Mouse (Mus musculus) embryonic facial prominence, embryonic 13.5 days (tissue): Measurements from ENCODE around the gene Elf1. TPM values are rescaled to one million over a fixed set of nuclear protein-coding genes. Genes with fewer than 3 reads are reported as not detected.

Source experiments
- ATAC-seq: fragments of 200-750 bp; cut with Nextera tagmentation; 2 replicates; pipeline ENCODE4 v1.8.0; 2017; ENCODE audit warnings: low read depth; ENCODE audit not compliant: insufficient number of reproducible peaks, insufficient read depth, low FRiP score, low TSS enrichment
- H3K27ac ChIP-seq: fragments of 300-500 bp; sonication (generic); 2 replicates; pipeline ENCODE4 v1.5.1; 2015; ENCODE audit warnings: moderate library complexity, mild to moderate bottlenecking, inconsistent platforms
- H3K27me3 ChIP-seq: fragments of 300-500 bp; sonication (generic); 2 replicates; pipeline ENCODE4 v1.6.1; 2015; ENCODE audit warnings: mild to moderate bottlenecking, inconsistent platforms
- H3K36me3 ChIP-seq: fragments of 300-500 bp; sonication (generic); 2 replicates; pipeline ENCODE4 v1.6.1; 2015; ENCODE audit warnings: mild to moderate bottlenecking, inconsistent platforms
- H3K4me1 ChIP-seq: fragments of 300-500 bp; sonication (generic); 2 replicates; pipeline ENCODE4 v1.6.1; 2015; ENCODE audit warnings: inconsistent platforms
- H3K4me2 ChIP-seq: fragments of 300-500 bp; sonication (generic); 2 replicates; pipeline ENCODE4 v1.6.1; 2015; ENCODE audit warnings: moderate library complexity, mild to moderate bottlenecking, inconsistent platforms
- H3K4me3 ChIP-seq: fragments of 300-500 bp; sonication (generic); 2 replicates; pipeline ENCODE4 v1.5.1; 2015; ENCODE audit warnings: mild to moderate bottlenecking, inconsistent platforms
- H3K9ac ChIP-seq: fragments of 300-500 bp; sonication (generic); 2 replicates; pipeline ENCODE4 v1.6.1; 2015; ENCODE audit warnings: mild to moderate bottlenecking, inconsistent platforms
- H3K9me3 ChIP-seq: fragments of 300-500 bp; sonication (generic); 2 replicates; pipeline ENCODE4 v1.6.1; 2016; ENCODE audit warnings: inconsistent platforms
- WGBS: fragments of 180-500 bp; shearing (Covaris S2); methylation state at CpG from one replicate; pipeline ENCODE4 v1.1.7; 2015; ENCODE audit warnings: mixed read lengths; 5-methylcytosine and 5-hydroxymethylcytosine counted together
- polyA plus RNA-seq: library from polyadenylated mRNA; unstranded; fragments of >200 nt; fragmentation: Nextera tagmentation; extraction: Ambion mirVana; gene quantifications from 2 replicates; pipeline ENCODE4 v1.2.1, GENCODE M21; 2015

Gene Elf1
- polyA plus RNA-seq, 1 experiment from 2014 or later = 13.1 TPM

DNA sequence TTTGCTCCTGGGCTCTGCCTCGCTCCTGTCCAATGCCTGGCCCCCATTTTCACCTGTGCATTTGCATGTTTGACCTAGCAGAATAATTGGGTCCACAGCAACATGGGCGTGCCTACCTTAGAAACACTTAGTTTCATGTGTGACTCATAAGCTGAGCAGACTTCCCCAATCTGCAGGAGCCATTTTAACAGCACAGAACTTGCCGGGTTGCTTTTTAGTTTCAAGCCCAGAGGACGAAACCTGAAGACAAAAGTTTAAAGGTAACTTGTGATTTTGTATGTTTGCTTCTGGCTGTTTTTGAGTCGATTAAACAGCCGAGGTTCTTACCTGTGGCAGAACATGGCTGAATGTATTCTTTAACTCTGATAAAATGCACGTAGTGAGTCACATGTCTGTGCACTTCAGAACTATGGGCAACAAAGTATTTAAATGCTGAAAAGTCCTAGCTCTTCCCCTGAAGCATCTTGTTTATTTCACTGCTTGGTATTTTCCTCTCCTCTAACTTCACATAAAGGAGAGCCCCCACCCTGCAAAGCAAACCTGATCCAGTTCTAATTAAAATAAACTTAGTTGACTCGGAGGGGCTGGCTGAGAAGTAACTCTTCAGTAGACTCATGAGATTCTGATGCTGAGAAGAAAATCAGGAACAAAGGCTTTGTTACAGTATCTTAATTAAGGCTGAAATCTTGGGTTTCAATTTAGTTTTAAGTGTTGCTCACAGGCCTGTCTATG, 34.7 kb downstream of the Elf1 start:
- H3K4me1 ChIP-seq = peaks cover 16% of the 10 kb centered on the region
- no peak for ATAC-seq
- H3K9me3 ChIP-seq = no peaks in the 10 kb centered on the region
- WGBS = 57% methylated on average over 8 of the region's 8 CpGs
- no peaks in the 10 kb centered on the region for H3K27me3 ChIP-seq
- no peaks in the 10 kb centered on the region for H3K36me3 ChIP-seq
- peak overlapping the region; percentile 28 for H3K4me2 ChIP-seq
- H3K27ac ChIP-seq = peak overlapping the region; percentile 72
- H3K4me3 ChIP-seq = peak overlapping the region; percentile 16
- H3K9ac ChIP-seq = no peak overlapping the region

DNA sequence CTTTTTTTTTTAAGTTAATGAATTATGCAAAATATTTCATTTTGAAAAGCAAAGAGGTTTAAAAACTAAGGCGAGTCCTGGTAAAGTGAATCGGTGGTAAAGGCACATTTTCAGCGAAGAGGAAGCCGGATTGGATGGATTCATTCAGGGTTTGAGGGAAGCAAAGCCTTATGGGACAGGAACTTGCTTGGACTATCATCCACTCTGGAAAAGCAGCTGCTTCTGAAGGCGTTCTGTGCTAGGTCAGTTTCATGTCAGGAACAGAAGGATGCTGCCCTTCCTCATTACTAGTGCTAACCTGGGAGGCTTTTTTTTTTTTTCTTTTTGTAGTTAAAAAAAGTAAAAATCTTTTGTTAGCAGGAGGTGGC, 35.2 kb downstream of the Elf1 start:
- H3K9ac ChIP-seq = no peak overlapping the region
- H3K4me2 ChIP-seq = peak overlapping the region; percentile 28; the same call in 1 of the 2 replicates
- 75% methylated on average over 5 of the region's 5 CpGs for WGBS
- no peaks in the 10 kb centered on the region for H3K27me3 ChIP-seq
- peaks cover 13% of the 10 kb centered on the region for H3K4me1 ChIP-seq
- no peaks in the 10 kb centered on the region for H3K9me3 ChIP-seq
- H3K27ac ChIP-seq = 0 out of 2 replicates have a peak overlapping the region, but pooled peaks have one; percentile 72
- no peaks in the 10 kb centered on the region for H3K36me3 ChIP-seq
- no peak overlapping the region for H3K4me3 ChIP-seq
- no peak for ATAC-seq

DNA sequence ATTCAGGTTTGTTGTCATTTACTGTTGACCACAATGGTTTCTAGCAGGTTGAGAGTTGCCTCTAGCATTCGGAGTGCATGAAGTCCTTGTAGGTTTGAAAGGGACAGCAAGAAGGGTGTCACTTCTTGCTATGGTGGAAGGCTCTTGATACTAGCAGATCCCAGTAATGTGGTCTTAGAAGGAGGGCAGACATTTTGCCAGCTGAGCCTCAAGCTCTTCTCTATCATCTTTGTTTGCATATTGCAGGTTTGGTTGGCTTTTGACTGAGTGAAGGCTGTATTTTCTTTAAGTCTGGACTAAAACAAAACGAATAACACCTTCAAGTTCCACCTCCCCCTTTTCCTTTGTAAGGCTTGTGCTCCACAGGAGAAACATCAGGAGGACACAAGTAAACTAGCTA, 35.8 kb downstream of the Elf1 start:
- Histone ChIP-seq H3K27ac (no peak overlapping the region), H3K9ac (no peak overlapping the region), H3K36me3 (no peaks in the 10 kb centered on the region), H3K4me2 (0 out of 2 replicates have a peak overlapping the region, but pooled peaks have one; percentile 5), H3K27me3 (no peaks in the 10 kb centered on the region), H3K4me3 (no peak overlapping the region), H3K4me1 (peaks cover 13% of the 10 kb centered on the region), H3K9me3 (no peaks in the 10 kb centered on the region)
- no peak for ATAC-seq
- 63% methylated on average over 2 of the region's 2 CpGs for WGBS

DNA sequence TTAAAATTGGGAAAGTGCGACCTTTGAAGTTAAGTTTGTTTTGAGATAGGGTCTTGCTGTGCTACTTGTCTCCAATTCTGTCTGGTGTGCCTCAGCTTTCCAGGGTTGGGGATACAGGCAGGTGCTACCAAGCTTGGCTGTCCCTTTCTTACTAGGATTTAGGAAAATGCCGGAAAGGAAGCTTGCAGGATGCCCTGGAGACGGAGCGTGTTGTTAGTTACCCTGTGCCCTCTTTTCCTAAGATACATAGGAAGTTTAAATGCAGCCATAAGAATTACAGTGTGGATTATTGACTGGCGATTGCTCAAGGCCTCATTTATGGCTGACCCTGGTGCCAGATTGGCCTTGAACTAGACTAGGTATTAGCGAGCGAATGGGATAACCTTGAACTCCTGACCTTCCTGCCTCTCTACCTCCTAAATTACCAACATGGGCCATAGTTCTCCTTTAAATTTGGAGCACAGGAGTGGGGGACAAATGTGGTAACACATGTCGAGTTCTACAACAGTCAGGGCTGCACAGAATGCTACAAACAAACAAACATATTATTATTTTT, 36.3 kb downstream of the Elf1 start:
- Histone ChIP-seq H3K4me1 (peaks cover 13% of the 10 kb centered on the region), H3K36me3 (no peaks in the 10 kb centered on the region), H3K4me3 (no peak overlapping the region), H3K27me3 (no peaks in the 10 kb centered on the region), H3K27ac (no peak overlapping the region), H3K9me3 (no peaks in the 10 kb centered on the region), H3K4me2 (0 out of 2 replicates have a peak overlapping the region, but pooled peaks have one; percentile 5), H3K9ac (no peak overlapping the region)
- no peak for ATAC-seq
- WGBS = 87% methylated on average over 8 of the region's 8 CpGs

DNA sequence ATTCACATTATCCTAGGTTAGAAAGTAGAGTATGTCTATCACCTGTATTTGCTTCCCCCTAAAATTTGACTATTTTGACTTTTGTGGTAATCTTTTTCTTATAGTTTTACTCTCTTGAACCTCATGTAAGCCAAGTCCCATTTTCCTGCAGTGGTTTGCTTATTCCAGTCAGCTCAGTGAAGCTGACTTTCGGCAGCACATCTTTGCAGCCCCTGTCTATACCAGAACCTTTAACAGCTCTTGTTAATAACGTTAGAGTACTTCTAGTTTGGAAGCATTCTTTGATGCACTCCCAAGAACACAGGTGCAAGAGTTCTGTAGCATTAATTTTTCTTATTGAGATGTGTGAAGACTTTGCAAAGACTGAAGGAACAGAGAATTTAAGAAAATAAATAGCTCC, 37.1 kb downstream of the Elf1 start:
- H3K4me2 ChIP-seq = no peak overlapping the region
- no peaks in the 10 kb centered on the region for H3K27me3 ChIP-seq
- H3K4me3 ChIP-seq = no peak overlapping the region
- 71% methylated on average over 2 of the region's 2 CpGs for WGBS
- no peak overlapping the region for H3K27ac ChIP-seq
- no peak for ATAC-seq
- H3K9me3 ChIP-seq = no peaks in the 10 kb centered on the region
- H3K36me3 ChIP-seq = no peaks in the 10 kb centered on the region
- no peak overlapping the region for H3K9ac ChIP-seq
- peaks cover 13% of the 10 kb centered on the region for H3K4me1 ChIP-seq

DNA sequence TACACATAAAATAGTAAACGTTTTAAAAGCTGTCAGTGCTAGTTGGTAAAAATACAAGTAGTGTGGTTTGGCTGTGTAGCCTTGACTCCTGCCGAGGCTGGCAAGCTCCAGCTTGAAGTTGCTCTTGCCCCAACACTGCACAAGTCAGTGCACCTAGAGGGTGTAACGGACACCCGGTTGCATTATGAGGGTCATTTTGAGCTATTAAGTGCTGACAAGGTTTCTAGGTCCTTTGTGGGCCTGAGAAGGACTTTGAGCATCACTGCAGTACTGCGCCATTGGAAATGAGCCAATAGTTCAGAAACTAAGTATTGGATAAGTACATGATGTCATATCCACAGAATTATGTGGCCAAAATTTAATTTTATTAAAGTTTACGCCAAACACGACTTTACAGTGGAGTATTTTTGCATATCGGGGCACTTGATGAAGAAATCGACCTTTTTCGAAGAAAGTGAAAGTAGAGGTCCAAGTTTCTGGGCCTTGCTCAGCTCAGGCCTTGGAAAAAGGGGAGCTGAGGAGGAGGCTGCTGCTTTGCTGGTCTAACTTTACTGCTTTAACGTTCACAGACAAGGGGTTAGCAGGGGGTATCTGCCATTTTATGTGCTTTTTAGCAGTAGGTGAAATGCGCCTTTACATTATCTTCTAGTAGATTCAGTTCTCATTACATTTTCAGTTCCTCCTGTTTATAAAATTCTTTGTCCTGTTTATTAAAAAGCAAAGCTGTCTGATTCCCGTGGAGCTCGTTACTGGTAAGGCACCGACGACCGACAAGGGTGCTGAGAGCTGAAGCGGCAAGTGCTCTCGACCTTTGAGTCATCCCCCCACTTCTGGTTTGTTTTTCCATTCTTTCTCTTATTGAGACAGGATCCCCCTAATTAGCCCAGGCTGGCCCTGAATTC, 38.0 kb downstream of the Elf1 start:
- Histone ChIP-seq H3K9me3 (no peaks in the 10 kb centered on the region), H3K27ac (0 out of 2 replicates have a peak overlapping the region, but pooled peaks have one; percentile 13), H3K9ac (no peak overlapping the region), H3K4me2 (no peak overlapping the region), H3K36me3 (no peaks in the 10 kb centered on the region), H3K27me3 (no peaks in the 10 kb centered on the region), H3K4me3 (no peak overlapping the region), H3K4me1 (peaks cover 13% of the 10 kb centered on the region)
- 70% methylated on average over 19 of the region's 19 CpGs for WGBS
- ATAC-seq = no peak

DNA sequence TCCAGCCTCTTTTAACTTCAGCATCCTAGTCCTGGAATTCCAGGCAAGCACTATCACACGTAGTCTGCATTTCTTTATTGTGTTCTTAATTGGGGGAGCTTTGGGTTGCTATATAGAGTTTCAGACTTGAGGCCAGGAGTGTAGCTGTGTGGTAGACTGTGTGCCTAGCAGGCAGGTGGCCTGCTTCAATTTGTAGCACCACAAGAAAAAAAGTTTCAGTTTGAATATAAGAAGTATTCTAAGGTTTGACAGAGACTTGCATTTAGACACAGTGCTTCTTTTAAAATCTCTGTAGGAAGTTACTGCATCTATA, 38.6 kb downstream of the Elf1 start:
- WGBS = 39% methylated on average over 1 of the region's 1 CpGs
- Histone ChIP-seq H3K36me3 (no peaks in the 10 kb centered on the region), H3K27ac (no peak overlapping the region), H3K4me3 (no peak overlapping the region), H3K27me3 (no peaks in the 10 kb centered on the region), H3K9me3 (no peaks in the 10 kb centered on the region), H3K4me2 (no peak overlapping the region), H3K9ac (no peak overlapping the region), H3K4me1 (peaks cover 13% of the 10 kb centered on the region)
- no peak for ATAC-seq

DNA sequence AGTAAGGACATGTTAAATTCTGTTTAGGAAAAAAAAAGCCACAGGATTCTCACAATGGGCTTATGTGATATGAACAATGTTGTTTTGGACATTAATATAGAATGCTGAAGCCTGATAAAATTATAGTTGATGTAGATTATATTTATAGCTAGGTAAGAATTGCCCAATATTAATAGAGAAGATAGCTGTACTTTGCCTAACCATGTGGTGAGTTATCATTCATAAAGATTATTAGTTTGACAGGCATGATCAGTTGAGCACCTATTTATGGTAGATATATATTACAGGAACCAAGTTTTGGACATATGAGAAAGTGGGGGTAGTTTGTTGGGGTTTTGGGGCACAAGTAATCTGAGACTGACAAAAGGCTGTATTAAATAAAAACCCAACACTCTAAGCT, 39.6 kb downstream of the Elf1 start:
- Histone ChIP-seq H3K4me3 (no peak overlapping the region), H3K9me3 (no peaks in the 10 kb centered on the region), H3K9ac (no peak overlapping the region), H3K4me2 (no peak overlapping the region), H3K27me3 (no peaks in the 10 kb centered on the region), H3K4me1 (peaks cover 9% of the 10 kb centered on the region), H3K27ac (no peak overlapping the region), H3K36me3 (no peaks in the 10 kb centered on the region)
- ATAC-seq = no peak

DNA sequence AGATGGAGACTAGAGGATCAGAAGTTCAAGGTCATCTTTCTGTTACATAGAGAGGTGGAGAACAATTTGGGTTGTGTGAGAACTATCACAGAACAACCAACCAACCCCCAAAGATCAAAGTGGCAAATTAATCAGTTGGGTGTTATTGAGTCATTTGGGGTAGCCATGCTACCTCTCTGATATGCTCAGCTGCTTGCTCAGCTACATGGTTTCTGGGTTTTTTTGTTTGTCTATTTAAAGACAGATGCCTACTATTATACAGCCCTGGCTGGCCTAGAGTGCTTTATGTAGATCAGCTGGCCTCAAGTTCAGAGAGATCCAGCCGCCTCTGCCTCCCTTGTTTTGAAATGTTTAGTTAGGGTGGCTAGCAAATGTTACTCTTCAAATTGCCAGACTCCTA, 40.1 kb downstream of the Elf1 start:
- no peak overlapping the region for H3K4me2 ChIP-seq
- H3K36me3 ChIP-seq = no peaks in the 10 kb centered on the region
- H3K4me1 ChIP-seq = peaks cover 5% of the 10 kb centered on the region
- H3K9me3 ChIP-seq = no peaks in the 10 kb centered on the region
- no peak for ATAC-seq
- no peak overlapping the region for H3K9ac ChIP-seq
- WGBS = 85% methylated on average over 1 of the region's 1 CpGs
- no peak overlapping the region for H3K4me3 ChIP-seq
- no peak overlapping the region for H3K27ac ChIP-seq
- no peaks in the 10 kb centered on the region for H3K27me3 ChIP-seq

DNA sequence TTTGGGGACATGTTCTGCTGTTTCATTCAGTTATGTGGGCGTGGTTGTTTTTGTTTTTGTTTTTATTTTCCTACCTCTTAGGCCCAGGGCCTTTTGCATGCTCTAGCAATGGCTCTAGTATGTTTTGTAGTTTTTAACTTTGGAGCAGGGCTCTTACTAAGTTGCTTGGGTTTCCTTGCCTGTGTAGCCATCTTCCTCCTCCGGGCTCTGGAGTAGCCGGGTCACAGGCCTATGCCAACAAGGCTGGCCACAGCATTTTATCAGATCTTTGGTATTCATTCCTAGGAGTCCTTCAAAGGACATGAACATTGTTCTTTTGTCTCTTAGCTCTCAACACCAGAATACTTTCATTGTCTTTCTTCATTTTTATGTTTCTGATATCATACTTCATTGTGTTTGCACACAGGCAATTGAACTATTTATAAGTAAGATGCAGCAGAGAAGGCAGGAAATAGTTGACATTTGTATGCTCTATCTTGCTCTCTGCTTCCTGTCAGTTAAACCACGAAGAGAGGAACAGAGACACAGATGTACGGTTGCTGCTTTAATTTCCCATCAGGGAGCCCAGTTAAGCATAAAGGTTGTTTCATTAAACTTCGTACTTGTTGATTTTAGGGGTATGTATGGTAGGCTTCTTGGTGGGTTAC, 40.6 kb downstream of the Elf1 start:
- Histone ChIP-seq H3K4me3 (no peak overlapping the region), H3K4me2 (no peak overlapping the region), H3K4me1 (peaks cover 5% of the 10 kb centered on the region), H3K9me3 (no peaks in the 10 kb centered on the region), H3K27ac (no peak overlapping the region), H3K27me3 (no peaks in the 10 kb centered on the region), H3K9ac (no peak overlapping the region), H3K36me3 (no peaks in the 10 kb centered on the region)
- ATAC-seq = no peak
- WGBS = 75% methylated on average over 6 of the region's 6 CpGs

DNA sequence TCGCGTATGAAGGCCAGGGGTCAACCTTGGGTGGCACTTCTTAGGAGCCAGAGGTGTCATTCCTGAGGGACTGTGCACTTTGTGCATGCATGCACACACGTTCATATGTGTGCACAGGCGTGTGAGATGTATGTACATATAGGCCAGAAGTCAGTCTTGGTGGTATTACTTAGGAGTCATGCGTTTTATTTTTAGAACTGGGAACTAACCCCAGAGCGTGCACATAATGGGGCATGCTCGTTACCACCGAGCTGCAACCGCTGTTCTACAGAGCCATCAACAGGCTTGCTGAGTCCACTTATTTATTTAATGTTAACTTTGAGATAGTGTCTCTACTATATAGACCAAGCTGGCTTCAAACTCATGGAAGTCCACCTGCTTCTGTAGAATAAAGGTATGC, 41.4 kb downstream of the Elf1 start:
- H3K27me3 ChIP-seq = no peaks in the 10 kb centered on the region
- ATAC-seq = no peak
- WGBS = 87% methylated on average over 9 of the region's 9 CpGs

More for the DNA sequence above, 41.4 kb downstream of the Elf1 start:
- Histone ChIP-seq H3K4me3 (no peak overlapping the region), H3K9ac (no peak overlapping the region), H3K27ac (no peak overlapping the region), H3K36me3 (no peaks in the 10 kb centered on the region), H3K4me1 (peaks cover 5% of the 10 kb centered on the region), H3K9me3 (no peaks in the 10 kb centered on the region), H3K4me2 (no peak overlapping the region)
